Mouse (Mus musculus) embryonic facial prominence, embryonic 12.5 days (tissue): ENCODE measurements around the gene Ren1. TPM values are rescaled to one million over a fixed set of nuclear protein-coding genes. Genes with fewer than 3 reads are reported as not detected.

Experiments
- ATAC-seq: fragments of 200-750 bp; cut with Nextera tagmentation; 2 replicates; pipeline ENCODE4 v1.8.0; 2017; ENCODE audit not compliant: insufficient number of reproducible peaks, insufficient read depth, low FRiP score, low TSS enrichment
- H3K27ac ChIP-seq: fragments of 300-500 bp; sonication (generic); 2 replicates; pipeline ENCODE4 v1.5.1; 2016; ENCODE audit warnings: mild to moderate bottlenecking
- H3K27me3 ChIP-seq: fragments of 300-500 bp; sonication (generic); 2 replicates; pipeline ENCODE4 v1.6.1; 2016; ENCODE audit warnings: mild to moderate bottlenecking, moderate library complexity
- H3K36me3 ChIP-seq: fragments of 300-500 bp; sonication (generic); 2 replicates; pipeline ENCODE4 v1.6.1; 2016; ENCODE audit warnings: mild to moderate bottlenecking
- H3K4me1 ChIP-seq: fragments of 300-500 bp; sonication (generic); 2 replicates; pipeline ENCODE4 v1.6.1; 2016
- H3K4me2 ChIP-seq: fragments of 300-500 bp; sonication (generic); replicated peaks from 2 replicates; pipeline ENCODE4 v1.6.1; 2016; ENCODE audit warnings: mild to moderate bottlenecking, moderate library complexity
- H3K4me3 ChIP-seq: fragments of 300-500 bp; sonication (generic); 2 replicates; pipeline ENCODE4 v1.5.1; 2016; ENCODE audit warnings: mild to moderate bottlenecking
- H3K9ac ChIP-seq: fragments of 300-500 bp; sonication (generic); 2 replicates; pipeline ENCODE4 v1.6.1; 2016; ENCODE audit warnings: mild to moderate bottlenecking, moderate library complexity
- H3K9me3 ChIP-seq: fragments of 300-500 bp; sonication (generic); 2 replicates; pipeline ENCODE4 v1.6.1; 2016; ENCODE audit warnings: mild to moderate bottlenecking, moderate library complexity
- WGBS: fragments of 180-500 bp; shearing (Covaris S2); methylation state at CpG from one replicate; pipeline ENCODE4 v1.1.7; 2016; 5-methylcytosine and 5-hydroxymethylcytosine counted together
- polyA plus RNA-seq: library from polyadenylated mRNA; unstranded; fragments of >200 nt; fragmentation: Nextera tagmentation; extraction: Ambion mirVana; gene quantifications from 2 replicates; pipeline ENCODE4 v1.2.1, GENCODE M21; 2016

Gene Ren1
- polyA plus RNA-seq, 1 experiment from 2014 or later: 0.19 TPM

GRCm38 (mm10) chr1:133344357-133344756 is 6.0 kb upstream of the Ren1 start:
- H3K27me3 ChIP-seq: no peaks in the 10 kb centered on the region
- no peak overlapping the region for H3K4me2 ChIP-seq
- H3K9me3 ChIP-seq: no peaks in the 10 kb centered on the region
- no peaks in the 10 kb centered on the region for H3K4me1 ChIP-seq
- ATAC-seq: no peak
- H3K4me3 ChIP-seq: no peak overlapping the region
- no peaks in the 10 kb centered on the region for H3K36me3 ChIP-seq
- H3K27ac ChIP-seq: no peak overlapping the region
- WGBS: 92% methylated on average over 2 of the region's 2 CpGs
- no peak overlapping the region for H3K9ac ChIP-seq

- Histone ChIP-seq H3K4me1 (no peaks in the 10 kb centered on the region), H3K27me3 (no peaks in the 10 kb centered on the region), H3K27ac (no peak overlapping the region), H3K9ac (no peak overlapping the region), H3K9me3 (no peaks in the 10 kb centered on the region), H3K36me3 (no peaks in the 10 kb centered on the region), H3K4me2 (no peak overlapping the region), H3K4me3 (no peak overlapping the region)
- no peak for ATAC-seq
- WGBS: 83% methylated on average over 9 of the region's 9 CpGs
These were observed 3.8 kb upstream of the Ren1 start for GRCm38 (mm10) chr1:133346531-133346930.

- no peaks in the 10 kb centered on the region for H3K36me3 ChIP-seq
- H3K9me3 ChIP-seq: no peaks in the 10 kb centered on the region
- ATAC-seq: no peak
- WGBS: 73% methylated on average over 3 of the region's 3 CpGs
- H3K4me2 ChIP-seq: no peak overlapping the region
- no peak overlapping the region for H3K4me3 ChIP-seq
- no peak overlapping the region for H3K27ac ChIP-seq
- H3K27me3 ChIP-seq: no peaks in the 10 kb centered on the region
- H3K9ac ChIP-seq: no peak overlapping the region
- H3K4me1 ChIP-seq: no peaks in the 10 kb centered on the region
These were observed 3.1 kb upstream of the Ren1 start for GRCm38 (mm10) chr1:133347226-133347625.

- H3K9ac ChIP-seq: no peak overlapping the region
- no peaks in the 10 kb centered on the region for H3K27me3 ChIP-seq
- no peak overlapping the region for H3K4me2 ChIP-seq
- WGBS: 74% methylated on average over 11 of the region's 11 CpGs
- H3K9me3 ChIP-seq: no peaks in the 10 kb centered on the region
- no peak overlapping the region for H3K27ac ChIP-seq
- H3K4me1 ChIP-seq: no peaks in the 10 kb centered on the region
- no peaks in the 10 kb centered on the region for H3K36me3 ChIP-seq
- no peak for ATAC-seq
- H3K4me3 ChIP-seq: no peak overlapping the region
These were observed 2.4 kb upstream of the Ren1 start for GRCm38 (mm10) chr1:133347693-133348520.

- WGBS: 49% methylated on average over 9 of the region's 9 CpGs
- ATAC-seq: no peak
- H3K4me1 ChIP-seq: peaks cover 8% of the 10 kb centered on the region
- no peak overlapping the region for H3K27ac ChIP-seq
- no peak overlapping the region for H3K9ac ChIP-seq
- H3K27me3 ChIP-seq: no peaks in the 10 kb centered on the region; the same call in 1 of the 2 replicates
- H3K4me3 ChIP-seq: no peak overlapping the region
- H3K9me3 ChIP-seq: no peaks in the 10 kb centered on the region
- no peaks in the 10 kb centered on the region for H3K36me3 ChIP-seq
- H3K4me2 ChIP-seq: no peak overlapping the region
These were observed 1.5 kb downstream of the Ren1 start for GRCm38 (mm10) chr1:133351762-133352161.

GRCm38 (mm10) chr1:133353371-133353809 is 3.1 kb downstream of the Ren1 start:
- no peak overlapping the region for H3K4me3 ChIP-seq
- H3K9me3 ChIP-seq: no peaks in the 10 kb centered on the region
- H3K4me1 ChIP-seq: peaks cover 8% of the 10 kb centered on the region
- no peak overlapping the region for H3K9ac ChIP-seq
- H3K27me3 ChIP-seq: no peaks in the 10 kb centered on the region; the same call in 1 of the 2 replicates
- no peaks in the 10 kb centered on the region for H3K36me3 ChIP-seq
- 54% methylated on average over 12 of the region's 12 CpGs for WGBS
- H3K4me2 ChIP-seq: no peak overlapping the region
- ATAC-seq: no peak
- H3K27ac ChIP-seq: no peak overlapping the region

GRCm38 (mm10) chr1:133355469-133355868 is 5.2 kb downstream of the Ren1 start:
- H3K27ac ChIP-seq: no peak overlapping the region
- no peaks in the 10 kb centered on the region for H3K9me3 ChIP-seq
- no peaks in the 10 kb centered on the region; the same call in 1 of the 2 replicates for H3K27me3 ChIP-seq
- peaks cover 8% of the 10 kb centered on the region for H3K4me1 ChIP-seq
- no peak for ATAC-seq
- no peak overlapping the region for H3K4me2 ChIP-seq
- no peak overlapping the region for H3K4me3 ChIP-seq
- H3K9ac ChIP-seq: no peak overlapping the region
- WGBS: 41% methylated on average over 5 of the region's 5 CpGs
- H3K36me3 ChIP-seq: no peaks in the 10 kb centered on the region

- H3K27me3 ChIP-seq: no peaks in the 10 kb centered on the region; the same call in 1 of the 2 replicates
These were observed 5.6 kb downstream of the Ren1 start for GRCm38 (mm10) chr1:133355912-133356311.

GRCm38 (mm10) chr1:133356330-133356729 is 6.0 kb downstream of the Ren1 start:
- no peak overlapping the region for H3K27ac ChIP-seq
- H3K4me1 ChIP-seq: peaks cover 8% of the 10 kb centered on the region
- H3K9me3 ChIP-seq: no peaks in the 10 kb centered on the region
- no peak overlapping the region for H3K4me2 ChIP-seq
- ATAC-seq: no peak
- no peaks in the 10 kb centered on the region; the same call in 1 of the 2 replicates for H3K27me3 ChIP-seq
- H3K9ac ChIP-seq: no peak overlapping the region
- no peak overlapping the region for H3K4me3 ChIP-seq
- H3K36me3 ChIP-seq: no peaks in the 10 kb centered on the region
- WGBS: 59% methylated on average over 8 of the region's 8 CpGs

More at GRCm38 (mm10) chr1:133355912-133356311, 5.6 kb downstream of the Ren1 start:
- Histone ChIP-seq H3K27ac (no peak overlapping the region), H3K36me3 (no peaks in the 10 kb centered on the region), H3K4me3 (no peak overlapping the region), H3K4me2 (no peak overlapping the region), H3K9me3 (no peaks in the 10 kb centered on the region), H3K9ac (no peak overlapping the region), H3K4me1 (peaks cover 8% of the 10 kb centered on the region)
- WGBS: 53% methylated on average over 15 of the region's 15 CpGs
- no peak for ATAC-seq

- Histone ChIP-seq H3K9ac (no peak overlapping the region), H3K36me3 (no peaks in the 10 kb centered on the region), H3K4me2 (no peak overlapping the region), H3K9me3 (no peaks in the 10 kb centered on the region), H3K4me1 (peaks cover 10% of the 10 kb centered on the region), H3K27me3 (peaks cover 32% of the 10 kb centered on the region), H3K4me3 (no peak overlapping the region), H3K27ac (no peak overlapping the region)
- WGBS: 91% methylated on average over 6 of the region's 6 CpGs
- no peak for ATAC-seq
These were observed 10.7 kb downstream of the Ren1 start for GRCm38 (mm10) chr1:133361006-133361405.

GRCm38 (mm10) chr1:133362103-133362502 is 11.8 kb downstream of the Ren1 start:
- Histone ChIP-seq H3K4me3 (no peak overlapping the region), H3K9ac (no peak overlapping the region), H3K36me3 (no peaks in the 10 kb centered on the region), H3K9me3 (no peaks in the 10 kb centered on the region), H3K27ac (no peak overlapping the region), H3K4me2 (no peak overlapping the region), H3K27me3 (peaks cover 32% of the 10 kb centered on the region), H3K4me1 (peaks cover 9% of the 10 kb centered on the region)
- no peak for ATAC-seq
- 87% methylated on average over 5 of the region's 5 CpGs for WGBS

GRCm38 (mm10) chr1:133363276-133364021 is 13.1 kb downstream of the Ren1 start, which contains the start of gene Etnk2:
Etnk2 (plus strand) TSS chr1:133363572.
- Histone ChIP-seq H3K36me3 (no peaks in the 10 kb centered on the region), H3K4me2 (peak within 1 kb of the TSS; percentile 97), H3K4me1 (peaks cover 20% of the 10 kb centered on the region), H3K4me3 (peak within 1 kb of the TSS; percentile 66), H3K9ac (peak within 1 kb of the TSS; percentile 38; the same call in 1 of the 2 replicates), H3K27me3 (peaks cover 32% of the 10 kb centered on the region), H3K9me3 (no peaks in the 10 kb centered on the region), H3K27ac (no peak within 1 kb of the TSS)
- peak; percentile 58 for ATAC-seq
- WGBS: 1% methylated on average over 52 of the region's 52 CpGs
